Mouse (Mus musculus): ENCODE data around the gene Cntrob.
"Not testable (repeated sequence)": the region's sequence is repeated elsewhere in the genome, so short reads cannot be mapped to it uniquely, and the experiment has no call there.

The Cntrob gene

GRCm38 (mm10) chr11:69340161-69341131 is 16.9 kb upstream of the Cntrob start, which contains the start of gene Rnf227:
Gene Rnf227 (plus strand): TSS chr11:69340461.
- DNase-seq (ENCODE audit: low read depth, low spot score), result peak; percentile 86

- no peak for DNase-seq (ENCODE audit: low read depth, low spot score)
These were observed 11.2 kb upstream of the Cntrob start for GRCm38 (mm10) chr11:69334796-69335195.

- DNase-seq (ENCODE audit: low read depth, low spot score), result no peak
These were observed 10.3 kb upstream of the Cntrob start for GRCm38 (mm10) chr11:69333922-69334321.

GRCm38 (mm10) chr11:69332713-69333253 is 9.2 kb upstream of the Cntrob start:
- DNase-seq (ENCODE audit: low read depth, low spot score), result no peak

GRCm38 (mm10) chr11:69331929-69332405 is 8.4 kb upstream of the Cntrob start:
- DNase-seq (ENCODE audit: low read depth, low spot score), result peak; percentile 69

- DNase-seq (ENCODE audit: low read depth, low spot score), result peak; percentile 85
These were observed 7.6 kb upstream of the Cntrob start for GRCm38 (mm10) chr11:69331152-69331551.

GRCm38 (mm10) chr11:69328517-69328916 is 4.9 kb upstream of the Cntrob start:
- DNase-seq (ENCODE audit: low read depth, low spot score), result no peak

GRCm38 (mm10) chr11:69327648-69328047 is 4.1 kb upstream of the Cntrob start:
- DNase-seq (ENCODE audit: low read depth, low spot score), result no peak

- no peak for DNase-seq (ENCODE audit: low read depth, low spot score)
These were observed 3.5 kb upstream of the Cntrob start for GRCm38 (mm10) chr11:69327157-69327442.

- no peak for DNase-seq (ENCODE audit: low read depth, low spot score)
These were observed 3.0 kb upstream of the Cntrob start for GRCm38 (mm10) chr11:69326408-69327156.

- DNase-seq (ENCODE audit: low read depth, low spot score), result peak; percentile 96
These were observed 2.2 kb upstream of the Cntrob start, which contains the start of gene Kcnab3 for GRCm38 (mm10) chr11:69325628-69326407. Gene Kcnab3 (plus strand): TSS chr11:69326258.

- no peak for DNase-seq (ENCODE audit: low read depth, low spot score)
These were observed 1.2 kb upstream of the Cntrob start for GRCm38 (mm10) chr11:69324749-69325148.

GRCm38 (mm10) chr11:69322693-69323471 is 693 bp downstream of the Cntrob start:
- no peak for DNase-seq (ENCODE audit: low read depth, low spot score)

- DNase-seq (ENCODE audit: low read depth, low spot score), result no peak
These were observed 1.6 kb downstream of the Cntrob start for GRCm38 (mm10) chr11:69322010-69322409.

- DNase-seq (ENCODE audit: low read depth, low spot score), result no peak
These were observed 2.0 kb downstream of the Cntrob start for GRCm38 (mm10) chr11:69321580-69321979.

GRCm38 (mm10) chr11:69318000-69318399 is 5.6 kb downstream of the Cntrob start:
- DNase-seq (ENCODE audit: low read depth, low spot score), result not testable (repeated sequence)

- DNase-seq (ENCODE audit: low read depth, low spot score), result no peak
These were observed 7.2 kb downstream of the Cntrob start for GRCm38 (mm10) chr11:69316361-69316760.

- no peak for DNase-seq (ENCODE audit: low read depth, low spot score)
These were observed 12.3 kb downstream of the Cntrob start for GRCm38 (mm10) chr11:69311266-69311665.

GRCm38 (mm10) chr11:69306039-69306438 is 17.5 kb downstream of the Cntrob start:
- no peak for DNase-seq (ENCODE audit: low read depth, low spot score)

GRCm38 (mm10) chr11:69305291-69305690 is 18.3 kb downstream of the Cntrob start:
- no peak for DNase-seq (ENCODE audit: low read depth, low spot score)

Data from ZHBTc4 (cell line).